Mouse (Mus musculus) midbrain, embryonic 14.5 days (tissue): Measurements from ENCODE around the gene Nectin1. TPM values are rescaled to one million over a fixed set of nuclear protein-coding genes. Genes with fewer than 3 reads are reported as not detected.

ENCODE experiments used
- ATAC-seq: fragments of 200-750 bp; cut with Nextera tagmentation; 2 replicates; pipeline ENCODE4 v1.8.0; 2017; ENCODE audit warnings: moderate number of reproducible peaks, moderate library complexity; ENCODE audit not compliant: low FRiP score, low TSS enrichment
- DNase-seq: peaks from one replicate; pipeline ENCODE4 v3.0.0-alpha.2; 2015
- H3K27ac ChIP-seq: fragments of 300-500 bp; sonication (generic); replicated peaks from 2 replicates; pipeline ENCODE4 v1.5.1; 2014; ENCODE audit warnings: mild to moderate bottlenecking, low read depth, low read length, moderate library complexity
- H3K27me3 ChIP-seq: fragments of 300-500 bp; sonication (generic); 2 replicates; pipeline ENCODE4 v1.6.1; 2014; ENCODE audit warnings: low read length, control low read depth, mixed read lengths; ENCODE audit not compliant: control insufficient read depth, insufficient read depth
- H3K36me3 ChIP-seq: fragments of 300-500 bp; sonication (generic); 2 replicates; pipeline ENCODE4 v1.6.1; 2014; ENCODE audit warnings: low read length, control low read depth; ENCODE audit not compliant: control insufficient read depth, insufficient read depth
- H3K4me1 ChIP-seq: fragments of 300-500 bp; sonication (generic); 2 replicates; pipeline ENCODE4 v1.6.1; 2014; ENCODE audit warnings: mild to moderate bottlenecking, antibody characterized with exemption, low read length, control low read depth; ENCODE audit not compliant: control insufficient read depth, insufficient read depth
- H3K4me2 ChIP-seq: fragments of 300-500 bp; sonication (generic); 2 replicates; pipeline ENCODE4 v1.6.1; 2014; ENCODE audit warnings: mild to moderate bottlenecking, low read length, moderate library complexity
- H3K4me3 ChIP-seq: fragments of 300-500 bp; sonication (generic); replicated peaks from 2 replicates; pipeline ENCODE4 v1.5.1; 2014; ENCODE audit warnings: low read depth, low read length
- H3K9ac ChIP-seq: fragments of 300-500 bp; sonication (generic); replicated peaks from 2 replicates; pipeline ENCODE4 v1.6.1; 2014; ENCODE audit warnings: mild to moderate bottlenecking, low read length, moderate library complexity
- H3K9me3 ChIP-seq: fragments of 300-500 bp; sonication (generic); 2 replicates; pipeline ENCODE4 v1.6.1; 2016; ENCODE audit warnings: low read length, control low read depth, mixed read lengths; ENCODE audit not compliant: control insufficient read depth
- WGBS: fragments of 180-500 bp; shearing (Covaris S2); extraction: QIAGEN DNeasy Blood & Tissue Kit; methylation state at CpG from one replicate; pipeline ENCODE4 v1.1.7; 2014; 5-methylcytosine and 5-hydroxymethylcytosine counted together
- polyA plus RNA-seq: library from polyadenylated mRNA; unstranded; fragments of >200 nt; fragmentation: Nextera tagmentation; extraction: Ambion mirVana; gene quantifications from 2 replicates; pipeline ENCODE4 v1.2.1, GENCODE M21; 2014

Nectin1 gene
- polyA plus RNA-seq, 1 experiment from 2014 or later: 16.7 TPM

- peaks cover 13% of the 10 kb centered on the region; the same call in 1 of the 2 replicates for H3K4me1 ChIP-seq
- H3K36me3 ChIP-seq: no peaks in the 10 kb centered on the region
- H3K9me3 ChIP-seq: no peaks in the 10 kb centered on the region
- H3K27ac ChIP-seq: no peak overlapping the region
- 94% methylated on average over 5 of the region's 5 CpGs for WGBS
- no peak overlapping the region for H3K4me3 ChIP-seq
- DNase-seq: no peak
- H3K9ac ChIP-seq: no peak overlapping the region
- no peaks in the 10 kb centered on the region for H3K27me3 ChIP-seq
- no peak overlapping the region for H3K4me2 ChIP-seq
- ATAC-seq: no peak
Observed at GRCm38 (mm10) chr9:43822206-43822605, 78.4 kb downstream of the Nectin1 start.

- no peaks in the 10 kb centered on the region for H3K27me3 ChIP-seq
- no peaks in the 10 kb centered on the region for H3K9me3 ChIP-seq
- H3K27ac ChIP-seq: no peak overlapping the region
- H3K4me3 ChIP-seq: no peak overlapping the region
- ATAC-seq (no peak), DNase-seq (no peak)
- WGBS: 80% methylated on average over 5 of the region's 5 CpGs
- H3K9ac ChIP-seq: no peak overlapping the region
- no peak overlapping the region for H3K4me2 ChIP-seq
- H3K36me3 ChIP-seq: no peaks in the 10 kb centered on the region
- peaks cover 13% of the 10 kb centered on the region; the same call in 1 of the 2 replicates for H3K4me1 ChIP-seq
Observed at GRCm38 (mm10) chr9:43825178-43825577, 81.4 kb downstream of the Nectin1 start.

- no peak overlapping the region for H3K4me2 ChIP-seq
- ATAC-seq (no peak), DNase-seq (no peak)
- 19% methylated on average over 8 of the region's 8 CpGs for WGBS
- no peak overlapping the region for H3K4me3 ChIP-seq
- peaks cover 13% of the 10 kb centered on the region; the same call in 1 of the 2 replicates for H3K4me1 ChIP-seq
- H3K9ac ChIP-seq: no peak overlapping the region
- no peaks in the 10 kb centered on the region for H3K36me3 ChIP-seq
- no peak overlapping the region for H3K27ac ChIP-seq
- no peaks in the 10 kb centered on the region for H3K27me3 ChIP-seq
- no peaks in the 10 kb centered on the region for H3K9me3 ChIP-seq
Observed at GRCm38 (mm10) chr9:43826558-43827253, 82.9 kb downstream of the Nectin1 start.

- H3K27me3 ChIP-seq: no peaks in the 10 kb centered on the region
- H3K4me2 ChIP-seq: no peak overlapping the region
- no peak overlapping the region for H3K9ac ChIP-seq
- no peaks in the 10 kb centered on the region for H3K36me3 ChIP-seq
- peak; percentile 56 for DNase-seq
- H3K4me1 ChIP-seq: peaks cover 13% of the 10 kb centered on the region; the same call in 1 of the 2 replicates
- no peak for ATAC-seq
- H3K27ac ChIP-seq: no peak overlapping the region
- WGBS: 51% methylated on average over 5 of the region's 5 CpGs
- no peaks in the 10 kb centered on the region for H3K9me3 ChIP-seq
- H3K4me3 ChIP-seq: no peak overlapping the region
Observed at GRCm38 (mm10) chr9:43827593-43827992, 83.8 kb downstream of the Nectin1 start.

GRCm38 (mm10) chr9:43828960-43829359, 85.2 kb downstream of the Nectin1 start:
- DNase-seq: no peak
- H3K9me3 ChIP-seq: no peaks in the 10 kb centered on the region
- H3K4me2 ChIP-seq: no peak overlapping the region
- no peak overlapping the region for H3K4me3 ChIP-seq
- no peaks in the 10 kb centered on the region for H3K27me3 ChIP-seq
- WGBS: 80% methylated on average over 6 of the region's 6 CpGs
- H3K9ac ChIP-seq: no peak overlapping the region
- no peak for ATAC-seq
- no peak overlapping the region for H3K27ac ChIP-seq
- H3K36me3 ChIP-seq: no peaks in the 10 kb centered on the region
- H3K4me1 ChIP-seq: peaks cover 16% of the 10 kb centered on the region; the same call in 1 of the 2 replicates

GRCm38 (mm10) chr9:43833232-43833631, 89.4 kb downstream of the Nectin1 start:
- Histone ChIP-seq H3K9me3 (no peaks in the 10 kb centered on the region; the same call in 1 of the 2 replicates), H3K27me3 (no peaks in the 10 kb centered on the region), H3K4me3 (no peak overlapping the region), H3K4me2 (no peak overlapping the region), H3K36me3 (no peaks in the 10 kb centered on the region), H3K9ac (no peak overlapping the region), H3K27ac (no peak overlapping the region), H3K4me1 (0 out of 2 replicates have a peak, but pooled peaks cover 7% of the 10 kb centered on the region)
- DNase-seq: no peak
- 87% methylated on average over 8 of the region's 8 CpGs for WGBS
- ATAC-seq: no peak

- H3K9ac ChIP-seq: no peak overlapping the region
- H3K4me2 ChIP-seq: no peak overlapping the region
- no peaks in the 10 kb centered on the region for H3K36me3 ChIP-seq
- H3K27ac ChIP-seq: peak overlapping the region; percentile 34; the same call in 1 of the 2 replicates
- H3K4me3 ChIP-seq: no peak overlapping the region
- H3K27me3 ChIP-seq: no peaks in the 10 kb centered on the region
- DNase-seq (peak; percentile 55), ATAC-seq (peak; percentile 31; the same call in 1 of the 2 replicates)
- 48% methylated on average over 13 of the region's 13 CpGs for WGBS
- H3K9me3 ChIP-seq: no peaks in the 10 kb centered on the region; the same call in 1 of the 2 replicates
- 0 out of 2 replicates have a peak, but pooled peaks cover 7% of the 10 kb centered on the region for H3K4me1 ChIP-seq
Observed at GRCm38 (mm10) chr9:43834283-43834682, 90.5 kb downstream of the Nectin1 start.

GRCm38 (mm10) chr9:43838561-43838960, 94.8 kb downstream of the Nectin1 start:
- 59% methylated on average over 2 of the region's 2 CpGs for WGBS

More at GRCm38 (mm10) chr9:43838561-43838960, 94.8 kb downstream of the Nectin1 start:
- ATAC-seq (no peak), DNase-seq (no peak)
- Histone ChIP-seq H3K27me3 (no peaks in the 10 kb centered on the region), H3K36me3 (no peaks in the 10 kb centered on the region), H3K27ac (no peak overlapping the region), H3K4me3 (no peak overlapping the region), H3K9ac (no peak overlapping the region), H3K4me1 (peaks cover 15% of the 10 kb centered on the region), H3K4me2 (no peak overlapping the region), H3K9me3 (no peaks in the 10 kb centered on the region; the same call in 1 of the 2 replicates)
